Mouse (Mus musculus): ENCODE data around the gene Hnrnpl.

DNA sequence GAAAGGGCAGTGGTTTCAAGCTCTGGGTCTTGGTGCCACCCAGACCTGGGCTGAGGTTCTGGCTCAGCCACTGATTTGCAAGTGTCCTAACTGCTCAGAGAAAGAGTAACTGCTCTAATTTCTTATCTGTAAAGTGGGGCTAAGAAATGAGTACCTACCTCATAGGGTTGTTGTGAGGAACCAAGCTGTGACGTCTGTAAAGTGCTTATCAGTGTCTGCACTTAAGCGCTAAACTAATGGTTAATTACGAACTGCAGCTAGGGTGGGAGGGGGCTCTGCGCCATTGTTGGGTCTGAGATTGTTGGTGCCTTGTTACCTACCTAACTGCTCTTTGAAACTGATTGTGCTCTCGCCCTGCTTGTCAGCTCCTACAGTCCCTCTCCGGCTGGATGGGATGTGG is 9.2 kb downstream of the Hnrnpl start:
- TF ChIP-seq EP300 (IDR thresholded peaks at IDR 0.05; ENCODE audit: low read depth) (no peak), CTCF (IDR thresholded peaks at IDR 0.05; ENCODE audit: low read depth) (no peak)
